Mouse (Mus musculus): ENCODE results near the gene Zbtb44. TPM values are rescaled to one million over a fixed set of nuclear protein-coding genes. Genes with fewer than 3 reads are reported as not detected.

Gene Zbtb44
- total RNA-seq, 2 experiments from 2014 or later = 37.1 to 56.3 TPM

DNA sequence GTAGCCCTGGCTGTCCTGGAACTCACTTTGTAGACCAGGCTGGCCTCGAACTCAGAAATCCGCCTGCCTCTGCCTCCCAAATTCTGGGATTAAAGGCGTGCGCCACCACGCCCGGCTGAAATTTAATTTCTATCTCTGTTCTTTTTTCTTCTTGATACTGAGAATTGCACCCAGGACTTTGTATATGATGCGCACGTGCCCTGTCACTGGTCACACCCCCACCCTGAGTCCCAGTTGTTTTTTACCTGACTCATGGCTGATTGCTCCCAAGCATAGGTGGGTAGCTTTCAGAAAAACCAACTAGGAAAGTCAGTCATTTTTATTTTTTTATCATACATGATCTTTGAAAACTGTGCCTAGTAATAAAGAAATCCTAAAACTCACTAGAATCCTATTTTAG, 40.3 kb downstream of the Zbtb44 start:
- no peak for DNase-seq

DNA sequence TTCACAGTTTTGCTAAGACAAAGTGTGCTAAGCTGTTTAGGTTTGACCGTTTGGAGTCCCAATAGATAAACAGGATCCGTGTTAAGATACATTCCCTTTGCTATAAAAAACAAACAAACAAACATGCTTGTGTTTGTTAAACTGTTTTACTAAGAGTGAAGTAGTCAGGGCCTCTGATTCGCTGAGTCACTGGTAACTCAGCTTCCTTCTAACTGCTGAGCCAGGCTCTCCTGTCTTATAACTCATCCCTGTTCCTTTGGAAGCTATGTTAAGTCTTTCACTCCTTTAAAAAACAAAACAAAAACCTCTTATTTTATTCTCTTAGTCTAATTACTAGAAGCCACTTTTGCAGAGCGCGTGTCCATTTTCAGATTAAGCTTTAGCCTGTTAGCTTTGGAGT, 41.8 kb downstream of the Zbtb44 start:
- no peak for DNase-seq

DNA sequence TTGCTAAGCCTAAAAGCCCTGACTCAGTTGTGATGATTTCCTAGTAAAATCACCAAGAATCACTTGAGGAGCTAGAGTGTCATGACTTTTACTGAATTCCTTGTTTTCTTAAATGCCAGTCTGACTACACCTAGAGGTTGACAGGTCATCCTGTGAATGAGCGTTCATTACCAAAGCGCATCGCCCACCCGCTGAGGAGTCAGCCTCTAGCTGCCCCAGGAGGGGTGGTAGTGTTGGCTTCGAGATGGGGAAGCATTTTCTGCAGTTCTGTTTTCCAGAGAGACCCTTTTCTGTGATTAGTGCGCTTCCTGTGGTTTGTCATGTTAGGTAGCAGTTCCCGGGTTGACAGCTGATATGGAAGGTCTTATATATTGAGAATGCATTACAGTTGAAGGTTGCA, 43.4 kb downstream of the Zbtb44 start:
- DNase-seq = no peak

DNA sequence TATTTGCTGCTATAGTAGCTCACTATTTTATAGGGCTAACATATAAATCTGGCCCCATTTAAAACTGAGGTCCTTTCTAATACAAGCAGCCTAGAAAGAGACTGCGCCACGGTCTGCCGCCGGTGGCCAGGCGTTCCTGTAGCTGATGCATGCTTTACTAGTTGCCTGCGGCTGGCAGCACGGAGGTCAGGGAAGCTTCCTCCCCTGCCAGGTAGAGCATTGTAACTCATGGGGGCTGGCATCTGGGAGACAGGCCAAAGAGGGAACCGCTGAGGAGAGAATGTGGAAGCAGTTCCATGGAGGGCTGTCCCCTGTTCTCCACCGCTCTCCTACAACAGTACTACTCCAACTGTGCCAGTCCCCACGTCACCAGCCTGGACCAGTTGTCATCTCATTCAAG, 44.4 kb downstream of the Zbtb44 start:
- no peak for DNase-seq

DNA sequence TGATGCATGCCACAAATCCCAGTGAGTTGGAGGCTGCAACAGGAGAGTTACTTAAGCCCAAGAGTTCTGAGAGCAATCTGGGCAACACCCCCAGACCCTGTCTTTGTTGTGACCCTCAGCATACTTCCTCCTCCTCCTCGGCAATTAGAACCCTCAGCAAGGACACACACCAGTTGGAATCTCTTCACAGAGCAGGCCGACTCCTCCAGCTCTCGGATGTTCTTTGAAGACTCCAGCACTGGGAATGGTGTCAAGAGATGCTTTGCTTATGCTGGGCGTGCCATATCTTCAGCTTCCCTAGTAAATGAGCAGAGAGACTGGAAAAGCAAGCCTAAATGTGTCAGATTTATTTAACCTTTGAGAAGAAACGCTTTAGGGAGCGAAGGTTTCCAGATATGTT, 50.3 kb downstream of the Zbtb44 start:
- no peak for DNase-seq

DNA sequence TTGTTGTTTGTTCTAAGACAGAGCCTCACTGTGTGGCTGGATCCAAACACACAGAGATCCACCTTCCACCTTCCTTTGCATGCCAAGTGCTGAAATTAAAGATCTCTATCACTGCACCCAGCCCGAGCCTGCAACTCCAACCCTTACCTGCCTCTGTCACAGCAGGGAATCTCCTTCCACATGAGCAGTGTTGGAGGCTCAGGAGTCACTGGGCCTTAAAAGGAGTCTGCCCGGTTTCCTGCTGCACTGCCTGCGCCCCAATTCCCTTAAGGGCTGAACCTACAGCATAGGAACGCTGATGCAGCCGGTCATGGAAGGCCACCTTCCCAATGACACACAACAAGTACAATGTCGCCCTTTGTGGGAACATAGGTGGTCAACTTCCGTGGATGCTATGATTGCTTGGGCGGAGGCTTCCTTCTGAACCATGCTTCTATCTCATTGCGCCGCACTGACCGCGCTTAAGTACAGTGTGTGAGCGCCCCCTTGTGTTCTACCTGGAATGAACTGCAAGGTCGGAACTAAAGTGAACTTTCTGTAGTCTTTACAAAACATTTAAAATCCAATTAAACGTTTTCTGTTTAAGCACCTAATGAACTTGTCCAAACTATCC, 51.7 kb downstream of the Zbtb44 start:
- DNase-seq = peak; percentile 77 to 83

DNA sequence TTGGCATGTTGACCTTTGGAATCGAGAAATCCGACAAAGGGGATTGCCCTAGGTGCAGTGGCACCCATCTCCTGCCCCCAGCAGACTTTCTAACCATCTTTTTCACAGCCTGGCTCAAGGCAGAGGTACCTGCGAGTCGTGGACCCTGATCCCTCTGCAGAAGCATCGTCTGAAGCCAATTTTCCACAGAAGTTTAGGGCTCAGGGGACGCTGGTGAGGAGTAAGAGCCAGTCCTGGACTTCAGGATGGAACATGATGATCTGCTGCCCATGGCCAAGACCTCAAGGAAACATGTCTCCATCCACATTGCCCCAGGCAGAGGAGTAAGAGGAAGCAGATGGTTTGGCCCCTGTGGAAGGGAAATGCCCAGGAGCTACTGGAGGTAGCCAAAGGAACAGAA, 52.3 kb downstream of the Zbtb44 start:
- DNase-seq = no peak

DNA sequence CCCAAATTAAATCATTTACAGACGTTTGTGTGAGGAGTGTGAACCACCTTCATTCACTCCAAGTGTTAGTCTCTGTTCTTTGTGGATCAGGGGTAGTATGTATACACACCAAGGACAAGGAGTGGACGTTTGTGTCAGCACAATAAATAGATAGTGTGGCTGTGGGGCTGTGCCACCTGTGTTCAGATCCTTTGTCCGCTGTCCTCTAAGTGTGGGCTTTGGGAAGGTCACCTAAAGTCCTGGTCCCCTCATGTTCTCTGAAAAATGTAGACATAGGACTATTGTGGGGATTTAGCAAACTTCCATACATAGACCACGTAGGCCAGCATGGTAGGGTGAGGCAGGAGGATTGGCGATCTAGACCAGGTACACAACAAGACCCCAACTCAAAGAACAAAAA, 55.1 kb downstream of the Zbtb44 start:
- DNase-seq = no peak

DNA sequence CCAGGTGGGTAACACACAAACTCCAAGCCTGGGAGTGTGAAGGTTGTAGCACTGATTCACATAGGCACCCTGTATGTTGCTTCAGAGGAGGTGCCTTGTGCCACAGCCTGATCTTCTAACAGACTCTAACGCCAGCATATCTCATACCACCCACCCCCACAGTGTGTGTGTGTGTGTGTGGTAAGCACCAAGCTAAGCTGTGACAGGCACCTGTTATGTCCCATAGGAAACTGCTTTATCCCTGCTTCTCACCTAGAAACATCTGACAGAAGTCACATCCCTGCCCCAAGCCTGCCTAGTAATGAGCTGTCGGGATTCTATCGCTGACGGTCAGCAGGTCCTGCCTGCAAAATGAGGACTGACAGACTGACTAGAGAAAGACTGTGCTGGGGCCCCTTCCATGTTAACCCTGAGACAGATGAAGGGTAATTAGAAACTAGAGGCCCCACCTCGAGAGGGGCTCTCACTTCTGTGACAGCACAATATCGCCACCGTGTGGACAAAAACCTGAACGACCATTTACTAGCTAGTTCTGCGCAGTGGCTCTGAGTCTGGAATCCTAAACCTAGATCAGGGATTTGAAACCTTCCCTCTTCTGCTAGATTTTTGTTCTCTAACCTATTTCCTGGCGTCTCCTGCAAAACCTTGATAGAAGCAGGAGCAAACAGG, 55.8 kb downstream of the Zbtb44 start:
- DNase-seq = peak; percentile 69 to 70

DNA sequence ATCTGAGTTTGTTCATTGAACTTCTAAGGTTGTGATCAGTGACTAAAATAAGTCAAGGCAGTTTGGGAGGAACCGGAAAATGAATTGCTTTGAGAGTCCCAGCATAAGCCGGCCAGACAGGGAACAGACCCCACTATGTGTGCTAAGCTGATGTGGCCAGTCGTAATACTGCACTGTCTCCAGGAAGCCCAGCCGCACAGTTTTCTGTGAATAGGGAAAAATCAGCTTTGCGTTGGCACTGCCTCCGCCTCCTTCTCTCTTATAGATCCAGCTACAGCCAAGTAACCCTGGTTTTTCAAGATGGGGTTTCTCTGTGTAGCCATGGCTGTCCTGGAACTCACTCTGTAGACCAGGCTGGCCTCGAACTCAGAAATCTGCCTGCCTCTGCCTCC, 56.3 kb downstream of the Zbtb44 start:
- DNase-seq = no peak

DNA sequence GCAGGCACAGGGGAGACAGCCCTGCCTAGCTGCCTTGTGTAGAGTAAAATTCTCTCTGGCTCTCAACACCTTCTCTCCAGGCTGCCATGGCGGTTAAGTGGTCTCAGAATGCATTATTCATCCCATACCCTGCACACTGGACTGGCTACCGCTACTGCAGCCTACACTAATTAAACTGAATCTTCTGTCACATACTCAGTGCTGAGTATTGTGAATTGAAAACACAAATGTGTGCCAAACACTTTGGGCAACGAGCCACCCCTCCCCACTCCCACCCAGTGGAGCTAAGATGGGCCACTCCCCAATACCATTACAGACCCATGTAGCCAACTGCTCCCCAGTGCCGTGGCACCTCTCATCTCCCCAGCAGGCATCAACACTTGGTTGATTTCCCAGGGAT, 57.0 kb downstream of the Zbtb44 start:
- no peak for DNase-seq

DNA sequence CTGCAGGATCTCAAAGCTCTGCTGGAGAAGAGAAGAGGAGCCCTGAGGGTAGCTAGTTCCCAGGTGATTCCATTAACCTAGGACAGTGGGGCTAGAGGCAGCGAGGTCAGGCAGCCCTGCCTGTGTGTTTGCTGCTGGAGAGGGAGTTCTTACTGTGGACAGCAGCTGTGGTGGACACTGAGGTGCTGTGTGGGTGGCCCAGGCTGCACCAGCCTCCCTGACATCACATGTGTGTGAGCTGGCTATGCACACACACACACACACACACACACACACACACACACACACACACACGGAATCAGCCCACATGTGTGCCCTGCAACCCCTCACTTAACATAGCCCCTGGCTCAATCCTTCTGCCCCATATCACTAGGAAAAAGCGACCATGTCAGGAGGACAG, 57.7 kb downstream of the Zbtb44 start:
- DNase-seq = no peak

DNA sequence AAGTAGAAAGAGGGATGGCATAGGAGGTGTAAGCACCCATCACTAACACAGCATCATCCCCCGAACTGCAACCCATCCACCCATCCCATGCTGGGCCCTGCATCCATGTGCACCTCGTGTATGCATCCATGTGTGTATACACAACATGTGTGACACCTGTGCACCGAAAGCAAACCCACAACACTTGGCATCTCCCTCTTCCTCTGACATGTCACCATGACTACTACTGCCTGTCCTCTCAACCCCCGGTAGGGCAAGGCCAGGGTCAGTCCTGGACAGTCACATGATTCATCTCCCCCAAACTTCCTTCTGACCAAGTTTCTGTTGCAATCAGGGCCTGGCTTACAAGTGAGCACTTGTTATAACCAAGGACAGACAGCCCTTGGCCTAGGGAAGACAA, 58.4 kb downstream of the Zbtb44 start:
- peak; percentile 62 to 66 for DNase-seq

DNA sequence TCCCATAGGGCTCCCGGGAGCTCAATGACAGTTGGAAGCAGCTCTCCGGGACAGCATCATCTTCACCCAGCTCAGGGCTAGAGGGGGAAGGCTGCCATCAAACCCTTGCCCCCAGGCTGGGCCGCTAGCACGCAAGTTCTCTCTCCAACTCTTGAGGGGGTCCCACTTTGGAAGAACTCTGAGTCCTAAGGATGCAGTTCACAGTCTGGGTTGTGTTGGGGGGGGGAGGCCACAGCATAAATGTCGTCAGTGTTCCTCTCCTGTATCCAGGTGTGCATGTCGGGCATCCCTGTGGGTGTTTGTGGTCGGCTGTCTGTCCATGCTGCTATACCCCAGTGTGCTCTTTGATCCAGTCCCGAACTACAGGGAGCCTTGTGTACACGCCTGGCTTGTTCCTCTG, 59.1 kb downstream of the Zbtb44 start:
- no peak for DNase-seq

DNA sequence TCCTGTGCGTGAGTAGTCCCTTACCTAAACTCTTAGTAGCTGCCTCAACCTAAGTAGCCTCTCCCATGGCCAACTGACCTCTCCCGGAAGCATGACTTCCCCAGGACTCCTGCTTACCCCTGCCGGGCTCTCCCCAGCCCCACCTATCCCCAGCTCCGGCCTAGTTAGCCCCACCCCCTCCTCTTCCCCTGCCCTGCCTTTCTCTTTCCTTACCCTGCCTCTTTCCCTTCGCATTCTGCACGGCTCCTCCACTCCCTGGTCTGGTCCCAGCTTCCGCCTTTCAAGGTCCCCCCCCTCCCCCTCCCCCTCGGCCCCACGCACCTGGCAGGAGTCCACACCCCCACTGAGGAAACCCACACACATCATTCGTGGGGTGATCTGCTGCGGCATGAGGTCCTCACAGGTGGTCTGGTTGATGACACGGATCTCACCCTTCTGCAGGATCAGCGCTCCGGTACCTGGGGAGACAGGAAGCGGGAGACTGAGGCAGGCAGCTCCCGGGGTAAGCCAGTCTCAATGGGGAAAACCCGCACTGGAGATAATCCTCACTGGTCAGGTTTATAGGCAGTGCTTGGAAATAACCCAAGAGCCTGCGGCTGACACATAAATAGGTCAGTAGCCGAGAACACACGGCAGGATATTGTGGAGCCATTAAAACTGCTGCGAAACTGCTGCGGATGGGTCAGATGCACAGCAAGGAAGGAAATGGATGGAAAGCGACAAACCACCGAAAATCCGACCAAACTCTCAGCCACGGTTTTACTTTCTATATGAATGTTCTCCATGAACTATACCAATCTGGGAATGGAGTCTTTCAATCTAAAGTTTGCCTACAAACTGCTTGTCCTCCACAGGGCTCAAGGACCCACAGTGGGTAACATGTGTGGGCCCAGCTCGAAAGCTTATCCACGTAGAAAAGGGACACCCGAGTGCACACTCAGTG, 59.9 kb downstream of the Zbtb44 start:
- peak in 1 of 2 experiments; percentile 30 for DNase-seq

DNA sequence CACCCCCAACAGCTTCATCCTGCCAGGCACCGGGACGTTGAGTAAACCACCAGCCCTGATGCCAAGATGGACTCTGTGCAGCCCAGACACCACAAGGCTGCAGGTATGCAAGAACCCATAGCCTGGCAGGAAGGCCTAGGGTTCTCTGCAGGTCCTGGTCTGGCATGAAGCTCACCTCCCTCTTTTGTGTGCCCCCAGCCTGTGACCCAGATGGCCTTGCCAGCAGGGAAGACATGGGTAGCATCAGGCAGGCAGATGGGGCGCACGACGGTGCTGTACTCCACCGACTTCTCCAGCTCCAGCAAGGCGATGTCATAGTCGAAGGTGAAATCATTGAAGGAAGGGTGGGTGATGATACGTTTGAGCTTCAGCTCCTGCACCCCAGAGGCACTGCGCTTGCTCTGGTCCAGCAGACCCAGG, 60.7 kb downstream of the Zbtb44 start:
- DNase-seq = no peak

DNA sequence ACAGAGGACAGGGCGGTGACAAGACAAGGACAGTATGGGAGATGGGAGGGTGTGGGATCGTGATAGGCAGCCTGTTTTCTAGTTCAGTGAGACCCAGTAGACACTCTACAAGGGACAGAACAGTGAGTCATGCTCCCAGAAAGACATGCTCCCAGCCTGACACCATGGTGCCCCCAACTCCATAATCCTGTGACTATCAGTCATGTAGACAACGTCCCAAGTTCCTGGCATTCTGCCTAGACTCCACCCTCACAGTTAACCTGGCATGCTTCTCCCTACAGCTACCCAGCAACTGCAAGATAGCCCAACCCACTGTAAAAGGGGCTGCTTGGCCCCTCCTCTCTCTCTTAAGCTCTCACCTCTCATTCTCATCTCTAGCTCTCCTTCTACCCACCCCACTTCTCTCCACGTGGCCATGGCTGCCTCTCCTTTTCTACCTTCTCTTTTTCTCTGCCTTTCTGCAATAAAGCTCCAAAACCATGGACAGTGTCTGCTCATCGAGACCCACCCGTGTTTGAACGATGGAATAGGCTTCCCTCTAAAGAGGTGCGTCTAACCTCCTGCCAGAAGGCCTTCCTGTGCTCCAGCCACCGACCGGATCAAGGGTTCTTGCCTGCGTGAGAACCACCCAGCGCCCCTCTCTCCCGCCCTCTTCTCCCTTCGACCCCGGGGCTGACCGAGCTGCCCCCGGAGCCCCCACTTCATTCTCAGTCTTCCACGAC, 61.8 kb downstream of the Zbtb44 start:
- no peak for DNase-seq

DNA sequence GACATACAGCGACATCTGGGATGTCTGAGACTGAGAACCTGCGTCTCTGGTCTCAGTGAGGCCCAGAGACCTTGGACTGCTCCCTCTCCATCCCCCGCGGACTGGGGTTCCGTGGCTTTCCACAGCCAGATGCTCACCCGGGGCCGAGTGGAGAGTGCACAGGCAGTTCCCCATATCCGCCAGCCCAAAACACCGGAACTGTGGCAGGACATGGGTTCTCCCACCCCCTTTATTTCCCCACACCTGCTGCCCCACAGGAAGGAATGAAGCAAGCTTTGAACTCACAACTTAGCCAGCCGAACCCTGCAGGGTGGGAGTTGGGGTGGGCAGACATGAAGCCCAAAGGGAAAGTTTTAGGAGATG, 62.4 kb downstream of the Zbtb44 start:
- DNase-seq = no peak

DNA sequence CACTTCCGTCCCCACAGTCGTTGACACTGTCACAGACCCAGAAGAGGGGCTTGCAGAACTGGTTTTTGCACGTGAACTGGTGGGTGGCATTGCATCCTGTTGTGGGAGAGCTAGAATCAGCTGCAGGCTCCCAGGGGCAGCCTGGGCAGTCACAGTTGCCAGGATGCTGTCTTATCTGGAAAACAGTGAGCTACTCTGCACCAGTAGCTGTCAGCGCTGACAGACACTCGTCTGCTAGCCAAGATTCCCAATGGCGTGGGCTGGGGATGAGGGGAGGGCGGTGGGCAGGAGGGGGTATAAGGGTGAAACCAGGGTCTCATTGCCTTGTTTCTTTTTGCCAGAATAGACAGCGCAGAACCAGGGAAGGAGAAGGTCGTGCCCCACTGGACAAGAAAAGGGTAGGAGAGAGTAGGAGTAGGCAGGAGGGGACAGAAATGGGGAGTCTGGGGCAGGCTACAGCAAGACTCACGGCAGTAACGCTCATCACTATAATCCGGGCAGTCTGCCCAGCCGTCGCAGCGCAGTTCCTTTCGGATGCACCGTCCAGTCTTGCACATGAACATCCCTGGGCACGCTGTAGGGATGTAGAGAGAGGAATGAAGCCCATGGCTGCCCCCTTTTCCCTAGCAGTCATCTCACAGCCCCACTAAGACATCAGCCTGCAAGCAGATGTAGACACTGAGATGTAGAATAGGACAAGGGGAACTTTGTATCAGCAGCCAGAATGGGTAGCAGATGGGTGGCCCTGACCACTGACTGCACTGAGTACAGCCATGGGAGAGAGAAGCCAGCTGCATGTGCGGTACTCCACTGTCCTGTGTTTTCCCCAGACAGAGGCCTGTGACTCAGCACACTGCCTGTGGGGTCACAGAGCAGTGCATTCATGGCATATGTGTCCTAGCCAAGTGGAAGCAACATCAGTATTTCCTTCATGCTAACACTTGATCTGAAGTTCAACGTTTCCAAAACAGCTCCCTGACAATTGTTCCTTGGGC, 66.9 kb downstream of the Zbtb44 start:
- DNase-seq = no peak

DNA sequence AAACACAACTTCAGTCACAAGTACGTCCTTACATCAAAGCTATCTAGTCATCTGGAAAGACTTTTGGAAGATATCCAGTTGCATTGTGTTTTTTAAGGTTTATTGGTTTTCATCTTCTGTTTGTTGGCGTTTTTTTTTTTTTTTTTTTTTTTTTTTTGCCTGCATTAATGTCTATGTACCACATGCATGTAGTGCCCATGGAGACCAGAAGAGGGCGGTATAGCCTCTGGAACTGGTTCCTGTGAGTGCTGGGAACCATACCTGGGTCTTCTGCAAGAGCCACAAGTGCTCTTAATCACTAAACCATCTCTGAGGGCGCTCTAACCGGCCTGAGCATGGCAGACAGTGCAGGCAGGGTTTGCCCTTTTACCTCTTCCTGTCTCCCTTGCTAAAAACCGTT, 67.7 kb downstream of the Zbtb44 start:
- no peak for DNase-seq

DNA sequence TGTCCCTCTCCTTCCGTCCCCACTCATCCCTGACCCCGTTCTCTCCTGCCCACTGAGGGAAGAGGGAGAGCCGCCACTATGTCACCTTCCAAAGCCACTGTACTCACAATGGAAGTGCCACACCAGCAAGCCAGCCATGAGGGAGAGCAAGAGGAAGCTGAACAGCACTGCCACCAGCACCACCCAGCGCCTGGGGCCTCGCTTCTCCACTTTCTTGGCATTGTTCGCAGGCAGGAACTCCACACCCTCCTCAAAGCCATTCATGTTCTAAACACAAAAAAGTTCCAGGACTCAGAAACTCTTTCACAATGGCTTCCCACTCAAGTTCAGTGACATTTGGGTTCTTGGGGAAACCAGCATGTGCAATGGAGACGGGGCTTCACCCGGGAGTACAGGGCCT, 78.0 kb downstream of the Zbtb44 start:
- no peak for DNase-seq

All from adrenal gland, postnatal 36 days (tissue).